Mouse (Mus musculus) lung, adult 2 months (tissue): Measurements from ENCODE around the gene Slbp.

Source experiments
- CTCF ChIP-seq: fragments of 200-500 bp; IDR thresholded peaks from 2 replicates; pipeline ENCODE4 v1.5.1; 2011; ENCODE audit warnings: mild to moderate bottlenecking, low read length, control low read depth; ENCODE audit not compliant: insufficient read depth
- POLR2A ChIP-seq: fragments of 200-500 bp; IDR thresholded peaks from 2 replicates; pipeline ENCODE4 v1.6.1; 2011; ENCODE audit warnings: low read depth, mild to moderate bottlenecking, control low read depth, low read length, borderline replicate concordance; ENCODE audit errors: extremely low read depth

DNA sequence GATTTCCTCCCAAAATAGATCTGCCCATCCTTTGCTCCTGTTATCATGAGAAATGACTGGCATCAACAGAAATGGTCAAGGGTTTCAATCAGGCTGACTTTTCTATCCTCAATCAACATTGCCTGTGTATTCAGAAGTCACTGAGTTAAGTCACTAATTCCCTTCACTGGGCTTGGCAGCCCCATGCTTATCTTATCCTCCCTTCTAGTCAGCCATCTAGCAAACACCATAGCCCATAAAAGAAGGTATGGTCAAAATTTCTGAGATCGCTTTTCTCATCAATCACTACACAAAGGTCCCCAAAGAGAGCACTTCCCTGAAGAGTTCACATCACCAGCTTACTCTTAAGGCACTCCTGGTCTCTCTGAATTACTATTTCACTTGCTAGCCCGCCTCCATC is 1.4 kb downstream of the Slbp start:
- TF ChIP-seq CTCF (no peak), POLR2A (no peak)
